Mouse (Mus musculus) hindbrain, embryonic 15.5 days (tissue): ENCODE measurements around the gene Hcn2. TPM values are rescaled to one million over a fixed set of nuclear protein-coding genes. Genes with fewer than 3 reads are reported as not detected.

ENCODE experiments used
- ATAC-seq: fragments of 200-750 bp; cut with Nextera tagmentation; 2 replicates; pipeline ENCODE4 v1.8.0; 2017; ENCODE audit warnings: low read depth, moderate number of reproducible peaks, moderate TSS enrichment; ENCODE audit not compliant: low FRiP score
- H3K27ac ChIP-seq: fragments of 300-500 bp; sonication (generic); replicated peaks from 2 replicates; pipeline ENCODE4 v1.5.1; 2015; ENCODE audit warnings: mild to moderate bottlenecking, inconsistent platforms
- H3K27me3 ChIP-seq: fragments of 300-500 bp; sonication (generic); 2 replicates; pipeline ENCODE4 v1.6.1; 2015; ENCODE audit warnings: control low read depth, inconsistent platforms
- H3K36me3 ChIP-seq: fragments of 300-500 bp; sonication (generic); 2 replicates; pipeline ENCODE4 v1.6.1; 2015; ENCODE audit warnings: control low read depth, inconsistent platforms
- H3K4me1 ChIP-seq: fragments of 300-500 bp; sonication (generic); replicated peaks from 2 replicates; pipeline ENCODE4 v1.6.1; 2015; ENCODE audit warnings: control low read depth, inconsistent platforms
- H3K4me2 ChIP-seq: fragments of 300-500 bp; sonication (generic); 2 replicates; pipeline ENCODE4 v1.6.1; 2015; ENCODE audit warnings: moderate library complexity, mild to moderate bottlenecking, inconsistent platforms
- H3K4me3 ChIP-seq: fragments of 300-500 bp; sonication (generic); 2 replicates; pipeline ENCODE4 v1.5.1; 2015; ENCODE audit warnings: mild to moderate bottlenecking, inconsistent platforms
- H3K9ac ChIP-seq: fragments of 300-500 bp; sonication (generic); 2 replicates; pipeline ENCODE4 v1.6.1; 2015; ENCODE audit warnings: inconsistent platforms
- H3K9me3 ChIP-seq: fragments of 300-500 bp; sonication (generic); 2 replicates; pipeline ENCODE4 v1.6.1; 2016; ENCODE audit warnings: control low read depth, inconsistent platforms
- WGBS: fragments of 180-500 bp; shearing (Covaris S2); methylation state at CpG from one replicate; pipeline ENCODE4 v1.1.7; 2015; 5-methylcytosine and 5-hydroxymethylcytosine counted together
- polyA plus RNA-seq: library from polyadenylated mRNA; unstranded; fragments of >200 nt; fragmentation: Nextera tagmentation; extraction: Ambion mirVana; gene quantifications from 2 replicates; pipeline ENCODE4 v1.2.1, GENCODE M21; 2015

Hcn2 gene
- polyA plus RNA-seq, 1 experiment from 2014 or later, result 2.8 TPM

- H3K9ac ChIP-seq, result peak overlapping the region; percentile 84
- no peaks in the 10 kb centered on the region for H3K36me3 ChIP-seq
- no peak for ATAC-seq
- H3K27me3 ChIP-seq, result peaks cover 24% of the 10 kb centered on the region
- no peaks in the 10 kb centered on the region for H3K9me3 ChIP-seq
- H3K4me1 ChIP-seq, result peaks cover 33% of the 10 kb centered on the region
- WGBS, result 2% methylated on average over 43 of the region's 43 CpGs
- H3K4me3 ChIP-seq, result peak overlapping the region; percentile 86
- no peak overlapping the region for H3K27ac ChIP-seq
- H3K4me2 ChIP-seq, result peak overlapping the region; percentile 82
Observed at GRCm38 (mm10) chr10:79717640-79718357, 1.4 kb downstream of the Hcn2 start.

GRCm38 (mm10) chr10:79721089-79721488 lies 4.7 kb downstream of the Hcn2 start:
- H3K4me1 ChIP-seq, result peaks cover 28% of the 10 kb centered on the region
- no peak overlapping the region for H3K4me3 ChIP-seq
- peaks cover 9% of the 10 kb centered on the region for H3K27me3 ChIP-seq
- 55% methylated on average over 5 of the region's 5 CpGs for WGBS
- H3K36me3 ChIP-seq, result no peaks in the 10 kb centered on the region
- H3K9ac ChIP-seq, result no peak overlapping the region
- no peak overlapping the region for H3K4me2 ChIP-seq
- H3K27ac ChIP-seq, result no peak overlapping the region
- H3K9me3 ChIP-seq, result no peaks in the 10 kb centered on the region
- ATAC-seq, result no peak

GRCm38 (mm10) chr10:79723047-79723446 lies 6.6 kb downstream of the Hcn2 start:
- peak; percentile 43; the same call in 1 of the 2 replicates for ATAC-seq
- H3K4me1 ChIP-seq, result peaks cover 10% of the 10 kb centered on the region
- H3K9ac ChIP-seq, result no peak overlapping the region
- 52% methylated on average over 6 of the region's 6 CpGs for WGBS
- peaks cover 6% of the 10 kb centered on the region; the same call in 1 of the 2 replicates for H3K36me3 ChIP-seq
- H3K4me2 ChIP-seq, result no peak overlapping the region
- H3K27ac ChIP-seq, result no peak overlapping the region
- H3K9me3 ChIP-seq, result no peaks in the 10 kb centered on the region
- peaks cover 4% of the 10 kb centered on the region for H3K27me3 ChIP-seq
- H3K4me3 ChIP-seq, result no peak overlapping the region

GRCm38 (mm10) chr10:79723692-79724091 lies 7.3 kb downstream of the Hcn2 start:
- no peak for ATAC-seq

GRCm38 (mm10) chr10:79726090-79726489 lies 9.7 kb downstream of the Hcn2 start:
- H3K27me3 ChIP-seq, result no peaks in the 10 kb centered on the region

More at GRCm38 (mm10) chr10:79723692-79724091, 7.3 kb downstream of the Hcn2 start:
- H3K27me3 ChIP-seq, result no peaks in the 10 kb centered on the region
- H3K36me3 ChIP-seq, result peaks cover 6% of the 10 kb centered on the region; the same call in 1 of the 2 replicates
- no peak overlapping the region for H3K9ac ChIP-seq
- no peak overlapping the region for H3K27ac ChIP-seq
- H3K9me3 ChIP-seq, result no peaks in the 10 kb centered on the region
- 88% methylated on average over 7 of the region's 7 CpGs for WGBS
- H3K4me2 ChIP-seq, result no peak overlapping the region
- H3K4me3 ChIP-seq, result no peak overlapping the region
- H3K4me1 ChIP-seq, result 0 out of 2 replicates have a peak, but pooled peaks cover 5% of the 10 kb centered on the region

GRCm38 (mm10) chr10:79728323-79729249 lies 12.2 kb downstream of the Hcn2 start:
- no peaks in the 10 kb centered on the region for H3K9me3 ChIP-seq
- no peaks in the 10 kb centered on the region for H3K27me3 ChIP-seq
- no peak overlapping the region for H3K4me2 ChIP-seq
- H3K4me3 ChIP-seq, result no peak overlapping the region
- peaks cover 35% of the 10 kb centered on the region for H3K36me3 ChIP-seq
- 71% methylated on average over 28 of the region's 28 CpGs for WGBS
- H3K9ac ChIP-seq, result no peak overlapping the region
- ATAC-seq, result no peak
- no peaks in the 10 kb centered on the region for H3K4me1 ChIP-seq
- no peak overlapping the region for H3K27ac ChIP-seq

More at GRCm38 (mm10) chr10:79726090-79726489, 9.7 kb downstream of the Hcn2 start:
- no peak overlapping the region for H3K4me3 ChIP-seq
- peaks cover 11% of the 10 kb centered on the region; the same call in 1 of the 2 replicates for H3K36me3 ChIP-seq
- H3K9me3 ChIP-seq, result no peaks in the 10 kb centered on the region
- no peak overlapping the region for H3K27ac ChIP-seq
- 32% methylated on average over 11 of the region's 11 CpGs for WGBS
- no peak overlapping the region for H3K4me2 ChIP-seq
- H3K9ac ChIP-seq, result no peak overlapping the region
- ATAC-seq, result no peak
- 0 out of 2 replicates have a peak, but pooled peaks cover 5% of the 10 kb centered on the region for H3K4me1 ChIP-seq

GRCm38 (mm10) chr10:79729357-79729965 lies 13.0 kb downstream of the Hcn2 start:
- ATAC-seq, result no peak; the same call in 1 of the 2 replicates
- no peak overlapping the region for H3K9ac ChIP-seq
- H3K4me1 ChIP-seq, result no peaks in the 10 kb centered on the region
- WGBS, result 74% methylated on average over 13 of the region's 13 CpGs
- H3K27ac ChIP-seq, result no peak overlapping the region
- H3K9me3 ChIP-seq, result no peaks in the 10 kb centered on the region
- H3K36me3 ChIP-seq, result peaks cover 43% of the 10 kb centered on the region
- no peak overlapping the region for H3K4me2 ChIP-seq
- H3K27me3 ChIP-seq, result no peaks in the 10 kb centered on the region
- no peak overlapping the region for H3K4me3 ChIP-seq

- ATAC-seq, result no peak
- H3K27me3 ChIP-seq, result no peaks in the 10 kb centered on the region
Observed at GRCm38 (mm10) chr10:79732500-79732899, 16.1 kb downstream of the Hcn2 start.

GRCm38 (mm10) chr10:79733847-79734246 lies 17.4 kb downstream of the Hcn2 start:
- Histone ChIP-seq H3K9ac (no peak overlapping the region), H3K27me3 (no peaks in the 10 kb centered on the region), H3K4me2 (no peak overlapping the region), H3K9me3 (peaks cover 19% of the 10 kb centered on the region), H3K27ac (no peak overlapping the region), H3K4me1 (no peaks in the 10 kb centered on the region), H3K4me3 (no peak overlapping the region), H3K36me3 (peaks cover 81% of the 10 kb centered on the region)
- WGBS, result 92% methylated on average over 15 of the region's 15 CpGs
- ATAC-seq, result no peak

More at GRCm38 (mm10) chr10:79732500-79732899, 16.1 kb downstream of the Hcn2 start:
- Histone ChIP-seq H3K4me1 (no peaks in the 10 kb centered on the region), H3K27ac (no peak overlapping the region), H3K9ac (no peak overlapping the region), H3K36me3 (peaks cover 68% of the 10 kb centered on the region), H3K4me2 (no peak overlapping the region), H3K9me3 (peaks cover 5% of the 10 kb centered on the region; the same call in 1 of the 2 replicates), H3K4me3 (no peak overlapping the region)
- WGBS, result 97% methylated on average over 1 of the region's 1 CpGs

GRCm38 (mm10) chr10:79735361-79735760 lies 18.9 kb downstream of the Hcn2 start:
- no peak overlapping the region for H3K4me3 ChIP-seq
- no peaks in the 10 kb centered on the region for H3K27me3 ChIP-seq
- H3K36me3 ChIP-seq, result peaks cover 96% of the 10 kb centered on the region
- no peaks in the 10 kb centered on the region for H3K4me1 ChIP-seq
- no peak overlapping the region for H3K9ac ChIP-seq
- H3K9me3 ChIP-seq, result peaks cover 33% of the 10 kb centered on the region
- no peak overlapping the region for H3K27ac ChIP-seq
- WGBS, result 30% methylated on average over 44 of the region's 52 CpGs
- ATAC-seq, result no peak
- no peak overlapping the region for H3K4me2 ChIP-seq

- Histone ChIP-seq H3K4me1 (no peaks in the 10 kb centered on the region), H3K27me3 (no peaks in the 10 kb centered on the region), H3K36me3 (peaks cover 99% of the 10 kb centered on the region), H3K4me3 (no peak overlapping the region), H3K9ac (no peak overlapping the region), H3K9me3 (peaks cover 33% of the 10 kb centered on the region), H3K4me2 (no peak overlapping the region), H3K27ac (no peak overlapping the region)
- WGBS, result 76% methylated on average over 14 of the region's 14 CpGs
- no peak for ATAC-seq
Observed at GRCm38 (mm10) chr10:79736706-79737105, 20.3 kb downstream of the Hcn2 start.
